Comparison of ENCODE assay signal across 8 mouse cellular contexts in genomic region chr4:33248062-33248889, GRCm38 (mm10). TPM values are rescaled to one million over a fixed set of nuclear protein-coding genes. Genes with fewer than 3 reads are reported as not detected.
DNase-seq lines count a peak whose midpoint lies in the region; ATAC-seq and TF ChIP-seq lines count a peak whose summit lies in the region.

No protein-coding gene starts in this region.

- no peaks in the 10 kb centered on the region for H3K27me3 ChIP-seq in G1E (ENCODE audit: insufficient read depth, low read length)
- no peaks in the 10 kb centered on the region for H3K27me3 ChIP-seq in forebrain, postnatal 0 days (ENCODE audit: insufficient read depth, low read length)
- H3K27me3 ChIP-seq in lung, embryonic 16.5 days (ENCODE audit: control insufficient read depth, insufficient read depth, low read depth, low read length), result no peaks in the 10 kb centered on the region

- H3K27ac ChIP-seq in forebrain, postnatal 0 days (ENCODE audit: low read depth, low read length), result peak overlapping the region; percentile 99
- H3K27ac ChIP-seq in lung, embryonic 16.5 days (ENCODE audit: low read length), result peak overlapping the region; percentile 100

- H3K4me1 ChIP-seq in G1E (ENCODE audit: insufficient read depth, low read depth, low read length), result peaks cover 38% of the 10 kb centered on the region
- peaks cover 5% of the 10 kb centered on the region; the same call in 1 of the 2 replicates for H3K4me1 ChIP-seq in forebrain, postnatal 0 days (ENCODE audit: insufficient read depth)
- H3K4me1 ChIP-seq in lung, embryonic 16.5 days (replicated peaks; ENCODE audit: control insufficient read depth, insufficient read depth, low read length), result peaks cover 14% of the 10 kb centered on the region

- WGBS in forebrain, postnatal 0 days, result 2% methylated on average over 73 of the region's 88 CpGs
- WGBS in lung, embryonic 16.5 days, result under 1% methylated on average over 76 of the region's 88 CpGs

- peak; percentile 91 for DNase-seq in G1E (ENCODE audit: low spot score)
- DNase-seq in cerebellum, adult 18-20 months, result peak; percentile 97 to 99
- DNase-seq in forebrain, postnatal 0 days, result peak; percentile 99
- DNase-seq in layer of hippocampus, adult 9-10 months (ENCODE audit: low spot score), result peak; percentile 92
- peak; percentile 96 for DNase-seq in ovary, postnatal 10 days (ENCODE audit: low spot score)
- peak; percentile 98 to 99 for DNase-seq in thymus, postnatal 10 days (ENCODE audit: low spot score in 2 of 2)

- H3K36me3 ChIP-seq in G1E (replicated peaks), result peaks cover 28% of the 10 kb centered on the region
- H3K36me3 ChIP-seq in forebrain, postnatal 0 days (ENCODE audit: insufficient read depth), result peaks cover 23% of the 10 kb centered on the region
- peaks cover 20% of the 10 kb centered on the region for H3K36me3 ChIP-seq in lung, embryonic 16.5 days (ENCODE audit: control insufficient read depth, insufficient read depth, low read length)

- H3K4me2 ChIP-seq in forebrain, postnatal 0 days (ENCODE audit: low read depth), result peak overlapping the region; percentile 51
- peak overlapping the region; percentile 58 for H3K4me2 ChIP-seq in lung, embryonic 16.5 days (ENCODE audit: low read depth, low read length)

- peak overlapping the region; percentile 88 for H3K4me3 ChIP-seq in G1E (ENCODE audit: low read depth, low read length)
- peak overlapping the region; percentile 99 for H3K4me3 ChIP-seq in forebrain, postnatal 0 days (ENCODE audit: low read depth, low read length)
- peak overlapping the region; percentile 95 for H3K4me3 ChIP-seq in lung, embryonic 16.5 days (ENCODE audit: low read length)

- peak; percentile 86 for ATAC-seq in G1E (ENCODE audit: extremely low read depth, insufficient number of reproducible peaks, low FRiP score, poor library complexity, severe bottlenecking)
- peak; percentile 94 for ATAC-seq in forebrain, postnatal 0 days
- ATAC-seq in hematopoietic stem cell, adult 5-6 weeks (replicated peaks in 1 of 2; ENCODE audit: insufficient read depth in 1 of 2, low FRiP score in 2 of 2, low TSS enrichment in 1 of 2, low read depth in 1 of 2, poor library complexity in 2 of 2, severe bottlenecking in 2 of 2), result peak; percentile 74 to 78
- ATAC-seq in lung, embryonic 16.5 days (ENCODE audit: low read depth), result peak; percentile 93

- no peak for TF ChIP-seq CTCF in G1E (IDR thresholded peaks at IDR 0.05; ENCODE audit: low read depth, low read length)
- TF ChIP-seq CTCF in forebrain, postnatal 0 days (IDR thresholded peaks at IDR 0.05; ENCODE audit: low read depth), result peak; percentile 3; the same call in 1 of the 2 replicates

- peak overlapping the region; percentile 97 for H3K9ac ChIP-seq in forebrain, postnatal 0 days
- H3K9ac ChIP-seq in lung, embryonic 16.5 days (ENCODE audit: low read length), result peak overlapping the region; percentile 99

- H3K9me3 ChIP-seq in G1E (replicated peaks), result no peaks in the 10 kb centered on the region
- H3K9me3 ChIP-seq in forebrain, postnatal 0 days (ENCODE audit: low read length), result no peaks in the 10 kb centered on the region
- no peaks in the 10 kb centered on the region for H3K9me3 ChIP-seq in lung, embryonic 16.5 days (ENCODE audit: control insufficient read depth, low read length)

RNA-seq across cellular contexts. Expression of gene Srsf12, which starts 39.5 kb away (rescaled TPM):
- not detected in 2 replicates for total RNA-seq in G1E (2014; fragmentation: Nextera tagmentation)
- 0.05 TPM in 1 of 2 replicates, not detected in the other for total RNA-seq in G1E (2017)
- not detected in 2 replicates for polyA plus RNA-seq in G1E (2012)
- total RNA-seq in forebrain, postnatal 0 days (2014; rRNA removed), result 47.0 and 68.4 TPM in 2 replicates
- polyA plus RNA-seq in forebrain, postnatal 0 days (2015; fragmentation: Nextera tagmentation; extraction: Ambion mirVana), result 22.1 and 43.3 TPM in 2 replicates
- total RNA-seq in hematopoietic stem cell, adult 5-6 weeks (2017), result 0.25 and 0.89 TPM in 2 replicates
- polyA plus RNA-seq in lung, embryonic 16.5 days (2015; fragmentation: Nextera tagmentation; extraction: Ambion mirVana), result 3.2 and 3.4 TPM in 2 replicates

RNA-seq across cellular contexts. Expression of gene Pnrc1, which starts 41.7 kb away (rescaled TPM):
- total RNA-seq in G1E (2014; fragmentation: Nextera tagmentation) (160 and 191 TPM in 2 replicates), G1E (2017) (77.3 and 97.7 TPM in 2 replicates)
- polyA plus RNA-seq in G1E (2012), result 93.8 and 111 TPM in 2 replicates
- 79.9 and 112 TPM in 2 replicates for total RNA-seq in forebrain, postnatal 0 days (2014; rRNA removed)
- 55.1 and 57.1 TPM in 2 replicates for polyA plus RNA-seq in forebrain, postnatal 0 days (2015; fragmentation: Nextera tagmentation; extraction: Ambion mirVana)
- total RNA-seq in hematopoietic stem cell, adult 5-6 weeks (2017), result 345 and 386 TPM in 2 replicates
- polyA plus RNA-seq in lung, embryonic 16.5 days (2015; fragmentation: Nextera tagmentation; extraction: Ambion mirVana), result 108 and 118 TPM in 2 replicates

RNA-seq across cellular contexts. Expression of gene Pm20d2, which starts 58.7 kb away (rescaled TPM):
- total RNA-seq in G1E (2014; fragmentation: Nextera tagmentation) (not detected in 2 replicates), G1E (2017) (not detected in 2 replicates)
- not detected in 2 replicates for polyA plus RNA-seq in G1E (2012)
- total RNA-seq in forebrain, postnatal 0 days (2014; rRNA removed), result 8.0 and 11.3 TPM in 2 replicates
- 2.3 and 3.3 TPM in 2 replicates for polyA plus RNA-seq in forebrain, postnatal 0 days (2015; fragmentation: Nextera tagmentation; extraction: Ambion mirVana)
- 1.9 and 3.3 TPM in 2 replicates for total RNA-seq in hematopoietic stem cell, adult 5-6 weeks (2017)
- 1.2 and 1.3 TPM in 2 replicates for polyA plus RNA-seq in lung, embryonic 16.5 days (2015; fragmentation: Nextera tagmentation; extraction: Ambion mirVana)

Comparison
In these comparisons a context has a peak if more than half of its experiments do, and no peak if none do; other contexts are left out.
1. Peak in every context shown above with its lines: DNase-seq, ATAC-seq, H3K4me3 ChIP-seq and H3K27ac ChIP-seq.
2. RNA of gene Srsf12, which starts 39.5 kb away (total RNA-seq): 47.0 to 68.4 TPM in forebrain, postnatal 0 days; 0.25 to 0.89 TPM in hematopoietic stem cell, adult 5-6 weeks and 0.05 TPM in G1E; every median in the first group is over 10 times any median in the second.